Mouse (Mus musculus): ENCODE measurements around the gene Gtf3c2.

DNA sequence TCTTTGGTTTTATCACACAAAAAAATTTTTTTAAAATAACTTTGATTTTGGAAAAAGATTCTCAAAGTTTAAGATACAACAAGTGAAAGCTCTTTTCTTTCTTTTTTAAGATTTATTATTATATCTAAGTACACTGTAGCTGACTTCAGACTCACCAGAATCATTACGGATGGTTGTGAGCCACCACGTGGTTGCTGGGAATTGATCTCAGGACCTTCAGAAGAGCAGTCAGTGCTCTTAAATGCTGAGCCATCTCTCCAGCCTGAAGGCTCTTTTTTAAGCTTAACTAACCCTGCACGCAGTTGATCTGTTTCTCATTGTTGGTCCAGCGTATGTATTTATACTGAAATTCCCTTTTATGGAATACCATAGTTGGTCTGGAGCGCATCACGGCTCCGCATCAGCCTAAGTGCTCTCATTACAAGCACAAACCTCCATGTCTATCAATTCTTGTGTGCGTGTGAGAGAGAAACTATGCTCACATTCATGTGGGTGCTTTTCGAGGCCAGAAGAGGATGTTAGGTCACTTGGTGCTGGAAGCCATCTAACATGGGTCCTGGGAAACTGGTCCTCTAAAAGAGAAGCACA is 1.3 kb upstream of the Gtf3c2 start:
- no peak for TF ChIP-seq POLR2A (IDR thresholded peaks at IDR 0.05; ENCODE audit: borderline replicate concordance, insufficient read depth, low read length)
- no peak for TF ChIP-seq CTCF (IDR thresholded peaks at IDR 0.05; ENCODE audit: borderline replicate concordance, insufficient read depth, low read depth, low read length)
